Mouse (Mus musculus): Measurements from ENCODE around the gene Adam1a. TPM values are rescaled to one million over a fixed set of nuclear protein-coding genes. Genes with fewer than 3 reads are reported as not detected.
A peak's percentile ranks its signal among the peaks of the same experiment; 100 is the strongest.

The Adam1a gene
- 1 to 10 TPM; 1.6 to 1.7 TPM for total RNA-seq (2021)
- long read RNA-seq, experiment 1, partial matches to known transcripts: 0 of 1 reads
- long read RNA-seq, experiment 1, other reads (novel, unspliced or antisense): 1 of 1 reads
- long read RNA-seq, experiment 2, partial matches to known transcripts: 0 of 2 reads
- long read RNA-seq, experiment 2, other reads (novel, unspliced or antisense): 1 of 2 reads

DNA sequence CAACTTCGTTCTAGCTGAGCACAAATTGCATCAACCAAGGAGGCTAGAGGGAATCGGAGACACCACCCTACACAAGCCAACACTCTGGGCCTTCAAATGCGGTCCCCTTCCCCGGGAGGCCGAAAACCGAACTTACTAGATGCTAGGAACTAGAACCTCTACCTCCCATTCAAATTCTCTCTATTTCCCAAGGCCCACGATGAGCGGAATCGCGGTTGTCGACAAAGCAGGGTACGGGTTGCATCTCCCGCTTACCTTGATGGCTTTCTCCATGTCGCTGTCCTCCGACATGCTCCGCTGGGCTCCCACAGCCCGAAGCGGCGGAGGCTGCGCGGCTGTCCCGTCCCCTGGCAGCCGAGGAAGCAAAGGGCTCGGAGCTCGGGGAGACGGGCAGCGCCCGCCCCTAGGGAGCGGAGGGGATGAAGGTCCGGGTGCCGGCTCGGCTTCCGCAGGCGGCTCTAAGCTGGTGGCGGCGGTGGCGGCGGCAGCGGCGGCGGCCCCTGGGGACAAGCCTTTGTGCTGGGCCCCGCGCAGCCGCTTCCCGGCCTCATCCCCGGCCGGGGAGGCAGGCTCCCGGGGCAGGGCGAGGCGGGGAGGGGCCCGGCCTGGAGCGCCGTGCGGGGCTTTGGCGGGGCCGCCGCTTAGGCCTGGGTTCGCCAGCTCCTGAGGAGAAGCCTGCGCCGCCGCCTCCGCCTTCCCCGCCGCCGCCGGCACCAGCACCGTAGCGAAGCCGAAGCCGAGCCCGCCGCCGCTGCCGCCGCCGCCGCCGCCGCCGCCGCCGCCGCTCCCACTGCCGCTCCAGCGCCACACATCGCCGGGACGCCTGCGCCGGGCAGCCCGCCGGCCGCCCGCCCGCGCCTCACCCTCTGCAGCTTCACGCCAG, at the start of gene Adam1a, which contains the start of gene Gm42878:
Adam1a (minus strand) TSS at position 573 of the 883 bp plus-strand sequence.
Gm42878 (minus strand) TSS at position 573 of the 883 bp plus-strand sequence.
- intact Hi-C loops (cut with DNase I): no loop called here
- DNase-seq: peak in 1 of 2 experiments; percentile 39

DNA sequence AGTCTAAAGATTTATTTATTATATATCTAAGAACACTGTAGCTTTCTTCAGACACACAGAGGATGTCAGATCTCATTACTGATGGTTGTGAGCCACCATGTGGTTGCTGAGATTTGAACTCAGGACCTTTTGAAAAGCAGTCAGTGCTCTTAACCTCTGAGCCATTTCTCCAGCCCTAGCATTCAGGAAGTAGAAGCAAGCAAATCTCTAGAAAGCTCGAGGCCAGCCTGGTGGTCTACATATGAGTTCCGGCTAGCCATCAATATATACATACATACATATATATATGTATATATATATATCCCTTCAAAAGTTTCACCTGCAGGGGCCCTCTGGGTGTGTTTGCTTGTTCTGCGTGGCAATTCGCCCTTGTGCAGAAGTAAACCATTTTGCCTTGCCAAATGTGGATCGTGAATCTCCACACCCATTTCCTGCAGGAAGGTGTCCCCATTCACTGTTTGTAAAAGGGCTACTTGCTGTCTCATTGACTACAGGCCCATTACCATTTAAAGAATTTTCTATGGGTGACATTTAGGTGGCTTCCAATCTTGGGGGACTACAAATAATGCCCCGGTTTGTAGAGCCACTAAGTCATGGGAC, 49.5 kb upstream of the Adam1a start:
- no peak for DNase-seq
- intact Hi-C loops (cut with DNase I): no loop called here

DNA sequence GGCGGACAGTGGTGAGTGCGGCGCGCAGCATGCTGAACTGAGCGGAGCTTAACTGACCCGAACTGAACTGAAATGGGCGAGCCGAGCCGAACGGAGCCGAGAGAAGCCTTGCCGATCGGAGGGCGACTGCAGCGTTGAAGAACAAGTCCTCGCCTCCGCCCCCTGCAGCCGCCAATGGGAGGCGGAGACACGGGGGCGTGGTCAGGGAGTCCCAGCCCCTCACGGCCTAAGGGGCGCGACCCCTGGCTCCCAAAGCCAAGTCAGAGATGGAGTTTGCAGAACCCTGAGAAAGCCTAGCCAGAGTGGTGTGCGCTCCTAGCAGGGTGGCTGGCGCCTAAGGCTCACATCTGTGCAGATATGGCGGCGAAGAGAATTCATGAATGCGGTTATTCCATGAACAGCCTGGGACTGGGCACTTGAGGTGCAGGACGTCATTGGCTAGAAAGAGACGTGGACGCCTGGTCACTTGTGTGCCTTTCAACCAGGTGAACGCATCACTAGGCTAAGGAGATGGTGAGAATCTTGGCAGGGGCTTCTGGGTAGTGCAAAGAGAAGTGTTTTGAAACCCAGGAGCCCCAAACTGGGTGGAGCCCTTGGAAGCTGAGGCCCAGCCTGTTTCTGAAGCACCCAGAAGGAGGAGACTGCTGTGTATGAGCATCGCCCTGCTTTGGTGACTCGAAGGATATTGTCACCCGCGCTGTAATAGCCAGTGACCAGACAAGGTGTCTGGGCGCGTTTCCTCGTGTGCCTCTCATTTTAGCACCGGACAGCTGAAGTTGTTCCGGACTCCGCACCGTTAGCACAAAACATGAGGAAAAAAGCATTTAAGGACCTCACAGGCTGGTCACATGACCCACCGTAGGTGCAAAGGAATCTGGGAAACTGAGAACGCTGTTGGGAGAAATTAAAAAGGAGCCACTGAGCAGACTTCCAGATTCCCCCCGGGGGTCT, 48.4 kb upstream of the Adam1a start, which contains the start of gene Aldh2:
Aldh2 (minus strand) TSS at position 374 of the 951 bp plus-strand sequence.
- intact Hi-C loops (cut with DNase I): no loop called here
- peak; percentile 86 to 88 for DNase-seq

DNA sequence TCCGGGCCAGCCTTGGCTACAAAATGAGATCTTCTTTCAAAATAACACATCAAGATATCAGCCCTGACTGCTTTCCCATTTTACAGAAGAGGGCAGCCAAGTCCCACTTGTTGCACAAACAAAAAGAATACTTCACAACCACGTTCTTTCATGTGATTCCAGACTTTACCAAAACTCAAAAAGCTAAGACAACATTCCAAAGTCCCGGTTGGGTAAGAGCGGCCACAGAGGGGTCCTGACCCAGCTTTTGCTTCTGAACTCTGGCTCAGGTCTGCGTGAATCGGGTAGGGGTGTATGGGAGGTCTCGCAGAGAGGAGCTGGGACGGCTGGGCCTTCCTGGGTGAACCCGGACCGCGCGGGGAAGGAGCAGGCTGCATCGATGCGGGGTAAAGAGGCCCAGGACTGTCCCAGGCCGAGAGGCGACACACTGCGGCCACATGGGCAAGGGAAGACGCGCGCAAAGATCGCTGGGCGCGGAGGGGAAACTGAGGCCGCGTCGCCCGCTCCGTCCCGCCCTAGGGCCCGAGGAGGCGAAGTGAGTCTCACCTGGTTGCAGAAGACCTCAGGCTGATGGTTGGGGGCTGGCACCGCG, 47.6 kb upstream of the Adam1a start:
- DNase-seq: no peak
- intact Hi-C loops (cut with DNase I): no loop called here

DNA sequence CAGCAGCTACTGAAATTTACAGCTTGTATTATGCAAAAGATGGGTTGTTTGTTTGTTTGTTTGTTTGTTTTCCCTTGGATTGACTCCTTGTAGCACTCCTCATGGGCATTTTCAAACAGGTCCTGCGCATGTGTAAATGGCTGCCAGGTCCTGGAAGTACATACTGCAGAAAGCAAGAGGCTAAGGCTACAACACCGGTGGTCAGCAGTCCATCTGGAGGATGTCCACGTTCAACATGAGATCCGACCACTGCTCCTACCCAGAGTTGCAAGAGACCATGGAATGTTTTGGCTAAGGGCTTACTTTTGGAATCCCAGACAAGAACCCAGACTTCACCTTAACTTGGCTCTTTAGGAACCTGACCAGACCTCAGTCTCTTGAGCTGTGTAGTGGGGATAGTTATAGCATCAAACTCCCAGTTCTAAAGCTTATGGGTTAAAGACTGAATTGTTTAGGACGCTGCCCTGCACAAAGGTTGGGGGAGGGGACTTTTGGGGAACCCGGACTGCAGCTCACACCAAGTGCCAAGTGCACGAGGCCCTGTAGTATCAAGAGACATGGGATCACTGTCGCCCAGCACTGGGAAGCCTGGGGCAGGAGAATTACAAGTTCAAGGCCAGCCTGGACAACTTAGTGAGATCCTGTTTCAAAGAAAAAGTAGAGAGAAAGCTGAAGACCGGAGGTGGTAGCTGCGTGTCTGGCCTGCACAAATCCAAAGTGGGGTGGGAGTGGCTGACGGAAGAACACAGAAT, 47.0 kb upstream of the Adam1a start:
- DNase-seq: no peak
- intact Hi-C loops (cut with DNase I): no loop called here

DNA sequence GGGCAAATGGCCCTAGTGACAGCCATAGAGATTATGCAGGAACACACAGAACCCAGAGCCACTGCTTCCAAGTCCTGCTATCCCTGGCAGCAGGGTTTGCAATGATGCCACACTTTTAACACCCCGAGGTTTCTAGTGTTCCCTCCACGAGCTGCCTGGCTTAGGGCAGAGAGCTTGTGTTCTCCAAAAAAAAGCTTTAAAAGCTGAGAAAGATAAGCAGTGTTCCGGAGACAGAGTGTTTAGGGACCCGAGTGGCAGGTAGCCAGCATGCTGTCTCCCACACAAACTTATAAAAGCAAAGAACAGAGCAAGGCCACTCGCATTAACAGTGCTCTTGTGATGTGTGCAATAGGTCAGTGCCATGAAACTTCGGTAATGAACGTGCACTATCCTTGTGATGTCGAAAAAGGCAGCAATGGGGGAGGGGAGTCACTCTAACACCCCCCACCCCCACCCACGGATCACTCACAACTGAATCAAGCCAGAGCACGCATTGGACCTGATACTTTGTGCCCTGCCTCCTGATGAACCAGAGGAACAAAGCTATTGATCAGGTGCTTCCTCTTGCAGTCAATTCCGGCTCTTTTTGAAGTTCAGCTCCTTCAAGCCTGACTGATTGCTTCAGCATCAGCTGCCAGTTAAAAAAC, 46.3 kb upstream of the Adam1a start:
- DNase-seq: no peak
- intact Hi-C loops (cut with DNase I): no loop called here

DNA sequence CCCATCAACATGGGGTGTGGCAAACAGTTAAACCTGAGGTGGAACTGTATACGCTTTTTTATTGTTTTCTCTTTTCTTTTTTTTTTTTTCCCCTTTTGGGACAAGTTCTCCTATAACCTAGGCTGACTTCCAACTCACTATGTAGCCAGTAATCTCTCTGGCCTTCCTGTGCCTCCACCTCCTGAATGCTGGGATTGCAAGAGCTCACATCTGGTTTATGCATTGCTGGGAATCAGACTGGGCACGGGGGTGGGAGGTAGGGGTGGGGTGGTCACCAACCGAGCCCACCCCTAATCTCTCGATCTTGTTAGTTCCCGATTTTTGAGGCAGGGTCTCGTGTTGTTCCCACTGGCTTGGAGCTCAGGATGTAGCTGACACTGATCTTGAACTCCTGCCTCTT, 44.6 kb upstream of the Adam1a start:
- DNase-seq: no peak
- intact Hi-C loops (cut with DNase I): no loop called here

DNA sequence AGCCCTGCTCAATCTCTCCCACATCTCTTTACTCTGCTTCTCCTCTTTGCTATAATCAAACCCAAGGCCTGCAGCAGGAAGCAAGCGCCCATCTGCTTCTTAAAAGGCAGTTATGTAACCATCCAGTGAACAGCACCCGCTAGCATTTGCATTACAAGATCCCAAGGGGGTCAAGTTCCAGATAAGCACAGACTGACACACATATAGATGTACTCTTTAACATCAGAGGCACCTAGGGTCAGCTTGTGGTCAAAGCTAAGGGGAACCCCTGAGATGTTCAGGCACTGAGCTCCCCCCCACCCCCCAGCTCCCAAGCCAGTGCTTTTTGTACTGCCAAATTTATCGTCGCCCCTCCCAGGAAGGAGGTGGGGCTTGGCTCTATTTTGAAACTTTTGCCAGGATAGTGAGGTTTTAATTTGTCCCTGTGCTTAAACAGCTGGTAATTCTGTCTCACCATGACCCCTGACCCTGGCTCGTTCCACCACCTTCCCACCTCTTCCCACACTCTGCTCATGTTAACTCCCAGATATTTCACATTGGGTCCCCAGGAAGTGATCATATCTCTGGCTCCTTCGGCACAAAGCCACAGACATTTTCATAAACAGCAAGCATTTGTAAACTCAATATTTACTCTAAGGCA, 41.2 kb upstream of the Adam1a start:
- peak; percentile 51 to 56 for DNase-seq
- intact Hi-C loops (cut with DNase I): no loop called here

DNA sequence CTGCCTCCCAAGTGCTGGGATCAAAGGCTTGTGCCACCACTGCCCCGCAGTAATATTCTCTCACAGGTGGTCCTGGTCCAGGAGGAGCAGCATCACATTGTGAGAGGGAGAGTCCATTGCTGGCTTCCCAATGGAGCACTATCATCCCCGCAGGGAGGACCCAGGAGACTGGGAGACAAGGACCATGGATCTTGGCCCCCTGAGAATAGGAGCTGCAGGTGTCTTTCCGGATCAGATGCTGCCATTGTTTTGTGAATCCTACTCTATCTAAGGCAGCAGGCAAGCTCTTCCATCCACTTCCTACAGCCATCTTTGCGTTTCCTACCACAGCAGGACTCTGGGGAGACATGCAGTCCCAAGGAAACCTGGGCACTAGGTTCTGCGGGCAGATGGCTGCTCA, 40.4 kb upstream of the Adam1a start:
- DNase-seq: no peak
- intact Hi-C loops (cut with DNase I): no loop called here

DNA sequence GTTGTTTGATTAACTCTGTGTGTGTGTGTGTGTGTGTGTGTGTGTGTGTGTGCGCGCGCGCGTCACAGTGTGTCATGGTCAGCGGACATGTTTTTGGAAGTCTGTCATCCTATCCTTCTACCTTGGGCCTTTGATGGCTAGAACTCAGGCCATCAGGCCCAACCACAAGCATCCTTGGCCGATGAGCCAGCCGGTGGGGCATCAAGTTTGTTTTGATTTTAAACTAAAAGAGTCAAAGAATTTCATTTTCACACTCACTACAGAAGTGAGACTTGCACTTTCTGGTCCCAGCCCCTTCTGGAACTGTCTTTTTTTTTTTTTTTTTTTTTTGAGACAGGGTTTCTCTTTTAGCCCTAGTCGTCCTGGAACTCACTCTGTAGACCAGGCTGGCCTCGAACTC, 39.7 kb upstream of the Adam1a start:
- DNase-seq: no peak
- intact Hi-C loops (cut with DNase I): no loop called here

DNA sequence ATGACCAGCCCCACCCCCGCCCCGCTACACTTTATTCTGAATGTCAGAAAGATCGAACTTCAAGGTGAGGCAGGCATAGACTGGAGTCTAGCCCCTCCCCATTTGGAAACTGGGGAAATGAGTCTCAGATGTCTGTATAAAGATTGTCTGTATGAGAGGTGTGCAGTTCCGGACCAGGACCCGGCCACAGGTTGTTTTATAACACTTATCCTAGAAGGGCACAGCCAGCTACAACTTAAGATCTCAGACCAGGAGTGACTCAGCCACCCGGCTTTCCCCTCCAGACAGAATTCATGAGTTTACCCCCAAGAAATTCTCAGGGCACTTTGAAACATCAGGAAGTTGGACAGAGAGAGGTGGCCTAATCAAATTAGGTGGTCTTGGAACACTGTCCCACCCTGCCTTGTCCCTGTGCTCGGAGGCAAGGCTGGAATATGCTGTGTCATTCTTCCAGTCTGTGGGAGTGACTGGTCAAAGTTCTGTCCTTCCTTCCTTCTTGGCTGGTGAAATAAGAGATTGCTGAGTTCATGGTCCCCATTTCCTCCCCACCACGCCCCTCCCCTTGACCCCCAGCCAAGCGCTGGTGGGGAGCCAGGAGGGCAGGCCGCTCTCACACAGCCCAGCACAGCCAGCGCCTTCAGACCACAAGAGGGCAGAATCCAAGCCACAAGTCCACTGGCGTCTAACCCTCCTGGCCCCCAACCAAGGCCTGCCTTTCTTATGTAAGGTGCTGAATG, 38.7 kb upstream of the Adam1a start:
- intact Hi-C loops (cut with DNase I): no loop called here
- DNase-seq: peak; percentile 97 to 98

DNA sequence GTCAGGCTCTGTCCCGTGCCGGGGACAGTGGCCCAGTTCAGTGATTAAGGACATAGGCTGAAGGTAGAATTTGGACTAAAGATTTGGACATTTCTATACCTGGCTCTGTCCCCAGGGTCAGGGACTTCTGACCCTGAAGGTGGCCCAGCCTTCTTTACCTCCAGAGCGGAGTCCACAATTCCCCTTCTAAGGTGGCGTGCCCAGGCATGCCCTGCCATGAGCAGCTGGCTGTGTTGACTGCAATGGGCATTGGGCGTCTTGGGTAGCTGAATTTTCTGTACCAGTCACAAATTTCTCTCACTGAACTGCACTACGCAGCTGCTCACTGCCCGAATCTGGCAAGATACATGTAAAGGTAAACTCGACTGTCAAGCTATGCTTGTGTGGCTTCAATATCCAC, 36.7 kb upstream of the Adam1a start:
- DNase-seq: no peak
- intact Hi-C loops (cut with DNase I): no loop called here

DNA sequence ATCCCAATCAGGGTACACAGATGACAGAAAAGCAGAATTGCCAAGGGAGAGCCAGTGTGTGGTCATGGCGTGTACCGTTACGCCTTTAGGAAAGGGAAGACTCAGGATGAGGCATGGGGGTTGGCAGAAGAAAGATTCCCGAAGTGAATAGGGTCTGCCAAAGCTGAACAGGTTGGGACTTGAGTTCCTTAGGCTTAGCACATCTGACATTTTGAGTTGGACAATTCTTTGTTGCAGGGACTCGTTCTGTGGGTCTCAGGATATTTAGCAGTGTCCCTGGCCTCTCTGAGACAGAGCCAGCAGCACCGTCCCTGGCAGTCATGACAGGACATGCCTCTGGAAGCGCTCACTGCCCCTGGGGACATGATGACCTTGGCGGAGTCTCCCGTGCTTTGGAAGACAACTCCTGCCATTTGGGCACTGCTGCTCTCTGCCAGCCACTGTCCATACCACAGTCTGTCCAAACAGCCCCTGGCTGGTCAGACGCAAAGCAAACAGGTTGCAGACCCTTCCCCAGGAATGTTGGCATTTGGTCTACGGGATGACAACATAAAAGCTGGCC, 31.7 kb upstream of the Adam1a start:
- intact Hi-C loops (cut with DNase I): no loop called here
- DNase-seq: peak; percentile 44 to 69

DNA sequence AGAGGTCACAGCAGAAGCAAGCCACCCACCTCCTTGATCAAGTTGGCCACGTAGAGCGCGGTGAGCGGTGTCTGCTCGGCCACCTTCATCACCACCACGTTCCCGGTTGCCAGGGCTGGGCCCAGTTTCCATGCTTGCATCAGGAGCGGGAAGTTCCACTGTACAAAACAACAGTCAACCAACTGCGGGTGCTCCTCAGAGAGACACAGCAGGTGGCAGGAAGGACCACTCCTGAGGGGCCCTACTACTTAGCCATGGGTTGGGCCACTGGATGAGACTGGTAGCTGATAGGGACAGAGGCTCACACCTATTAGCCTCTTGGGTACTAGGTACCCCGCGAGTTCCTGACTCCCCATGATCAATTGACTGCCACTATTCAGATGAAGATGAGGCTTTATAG, 30.6 kb upstream of the Adam1a start:
- DNase-seq: no peak
- intact Hi-C loops (cut with DNase I): no loop called here

DNA sequence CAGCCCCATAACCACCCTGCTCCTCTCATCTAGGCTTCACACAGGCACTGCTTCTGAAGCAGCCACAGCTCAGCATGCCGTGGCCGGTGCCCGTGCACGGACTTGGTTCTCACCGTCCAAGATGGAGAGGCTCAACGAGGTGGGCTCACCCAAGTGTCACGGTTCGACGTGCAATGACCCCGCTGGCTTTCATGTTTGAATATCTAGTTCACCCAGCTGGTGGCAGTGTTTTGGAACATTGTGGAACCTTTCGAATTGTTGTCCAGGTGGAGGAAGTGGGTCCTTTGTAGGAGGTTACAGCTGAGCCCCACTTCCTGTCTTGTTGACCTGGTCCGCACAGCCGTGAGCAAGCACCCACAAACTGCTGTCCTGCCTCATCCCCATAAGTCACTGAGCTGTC, 28.9 kb upstream of the Adam1a start:
- intact Hi-C loops (cut with DNase I): no loop called here
- DNase-seq: no peak

DNA sequence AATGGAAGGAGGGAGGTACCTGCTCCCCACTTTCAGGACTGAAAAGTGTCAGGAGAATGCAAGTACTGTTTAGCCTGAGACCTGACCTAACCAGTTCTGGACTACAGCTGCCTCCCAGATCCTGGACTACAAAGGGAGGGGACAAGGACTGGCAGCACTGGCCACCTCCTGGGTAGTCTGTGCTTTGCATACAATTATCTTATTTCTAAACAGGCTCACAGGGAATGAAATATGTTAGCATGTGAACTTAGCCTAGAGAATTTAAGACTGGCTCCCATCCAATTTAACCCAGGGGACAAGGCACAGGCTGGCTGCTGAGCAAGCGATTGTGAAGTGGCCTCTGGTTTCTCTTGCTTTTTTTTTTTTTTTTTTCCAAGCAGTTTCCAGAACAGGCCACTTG, 25.5 kb upstream of the Adam1a start:
- intact Hi-C loops (cut with DNase I): no loop called here
- DNase-seq: no peak

DNA sequence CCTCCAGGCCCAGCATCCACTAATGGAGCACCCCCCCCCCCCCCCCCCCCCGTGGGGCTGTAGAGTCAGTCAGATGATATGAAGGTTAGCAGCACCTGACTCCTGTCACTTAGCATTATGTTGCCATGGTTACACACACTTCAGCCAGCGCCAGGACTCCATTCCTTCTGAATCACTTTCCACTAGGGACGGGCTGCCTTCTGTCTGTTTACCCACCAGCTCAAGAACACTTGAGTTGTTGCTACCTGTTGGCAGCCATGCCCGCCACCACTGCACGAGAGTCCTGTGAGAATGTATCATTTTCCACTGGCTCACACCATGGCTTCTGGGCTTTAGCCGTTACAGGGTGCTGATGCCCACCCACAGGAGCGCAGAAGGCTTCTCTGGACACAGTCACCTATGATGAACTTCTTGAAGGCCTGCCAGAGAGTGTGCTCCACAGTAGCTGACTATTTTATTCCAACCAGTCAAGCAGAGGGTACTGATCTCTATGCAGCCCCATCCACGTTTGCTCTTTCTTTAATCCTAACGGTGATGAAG, 24.7 kb upstream of the Adam1a start:
- intact Hi-C loops (cut with DNase I): no loop called here
- no peak for DNase-seq

Data from gastrocnemius, postnatal 36 days (tissue).